Mouse (Mus musculus) kidney, postnatal 10 days (tissue): ENCODE results near the gene Nop2.
A peak's percentile ranks its signal among the peaks of the same experiment; 100 is the strongest.

Experiments used
- DNase-seq: peaks from one replicate; pipeline ENCODE4 v3.0.0; 2021; ENCODE audit warnings: mixed read lengths

The Nop2 gene

DNA sequence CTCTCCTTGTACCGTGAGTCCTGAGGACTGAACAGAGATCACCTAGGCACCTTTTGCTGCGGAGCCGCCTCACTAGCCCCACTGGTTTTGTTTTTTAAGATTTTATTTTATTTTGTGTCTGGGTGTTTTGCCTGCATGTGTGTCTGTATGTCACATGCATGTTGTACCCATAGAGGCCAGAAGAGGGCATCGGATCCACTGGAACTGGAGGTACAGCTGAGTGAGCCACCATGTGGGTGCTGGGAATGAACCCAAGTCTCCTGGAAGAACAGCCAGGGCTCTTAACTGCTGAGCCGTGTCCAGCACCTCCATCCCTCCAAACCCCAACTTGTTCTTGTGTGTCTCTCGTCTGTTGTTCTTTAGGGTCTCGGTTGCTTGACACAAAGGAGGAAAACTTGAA is 20.8 kb upstream of the Nop2 start:
- DNase-seq = peak; percentile 74

DNA sequence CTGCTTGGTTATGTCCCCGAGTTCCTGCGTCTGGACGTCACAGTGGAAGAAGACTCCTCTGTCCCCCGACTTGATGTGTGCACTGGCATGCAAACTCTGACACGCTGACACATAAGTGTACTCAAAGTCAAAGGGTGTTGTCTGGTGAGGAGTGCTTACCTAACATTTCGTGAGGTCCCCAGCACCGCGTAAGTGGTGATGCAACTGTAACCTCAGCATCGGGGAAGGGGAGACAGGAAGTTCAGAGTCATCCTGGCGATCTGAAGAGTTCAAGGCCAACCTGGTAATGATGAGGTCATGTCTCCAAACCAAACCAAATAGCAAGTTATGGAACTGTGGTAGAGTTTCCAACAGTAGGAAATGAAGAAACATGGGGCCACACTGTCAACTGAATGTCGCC is 19.2 kb upstream of the Nop2 start:
- DNase-seq = no peak

DNA sequence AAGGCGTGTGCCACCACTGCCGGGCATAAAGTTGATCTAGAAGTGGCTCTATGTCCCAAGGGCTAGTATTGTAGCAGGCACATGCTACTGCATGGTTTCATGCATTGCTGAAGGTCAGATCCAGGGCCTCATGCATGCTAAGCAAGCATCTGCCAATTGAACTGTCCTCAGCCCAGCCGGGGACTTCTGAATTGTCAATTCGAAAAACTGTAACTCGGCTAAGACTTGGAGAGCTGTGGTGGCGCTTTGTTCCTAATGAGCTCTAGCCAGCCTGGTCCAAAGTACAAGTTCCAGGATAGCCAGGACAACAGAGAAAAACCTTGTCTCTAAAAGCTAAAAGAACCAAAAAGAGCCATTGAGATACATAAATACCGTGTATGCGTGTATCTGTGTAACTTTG is 12.3 kb upstream of the Nop2 start:
- DNase-seq = no peak

DNA sequence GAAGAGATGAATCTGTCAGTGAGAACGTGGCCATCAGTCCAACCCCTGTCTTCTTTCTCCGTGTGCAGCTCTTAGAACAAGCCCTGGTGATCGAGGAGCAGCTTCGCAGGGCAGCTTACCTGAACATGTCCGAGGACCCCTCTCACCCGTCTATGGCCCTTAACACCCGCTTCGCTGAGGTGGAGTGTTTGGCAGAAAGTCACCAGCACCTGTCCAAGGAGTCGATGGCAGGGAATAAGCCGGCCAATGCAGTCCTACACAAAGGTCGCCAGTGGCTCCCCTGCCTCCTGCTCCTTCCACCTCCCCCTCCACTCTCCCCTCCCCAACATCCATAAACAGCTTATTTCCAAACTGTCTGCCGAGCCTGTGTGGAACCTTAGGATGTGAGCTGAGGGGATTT is 3.0 kb upstream of the Nop2 start:
- DNase-seq = no peak

DNA sequence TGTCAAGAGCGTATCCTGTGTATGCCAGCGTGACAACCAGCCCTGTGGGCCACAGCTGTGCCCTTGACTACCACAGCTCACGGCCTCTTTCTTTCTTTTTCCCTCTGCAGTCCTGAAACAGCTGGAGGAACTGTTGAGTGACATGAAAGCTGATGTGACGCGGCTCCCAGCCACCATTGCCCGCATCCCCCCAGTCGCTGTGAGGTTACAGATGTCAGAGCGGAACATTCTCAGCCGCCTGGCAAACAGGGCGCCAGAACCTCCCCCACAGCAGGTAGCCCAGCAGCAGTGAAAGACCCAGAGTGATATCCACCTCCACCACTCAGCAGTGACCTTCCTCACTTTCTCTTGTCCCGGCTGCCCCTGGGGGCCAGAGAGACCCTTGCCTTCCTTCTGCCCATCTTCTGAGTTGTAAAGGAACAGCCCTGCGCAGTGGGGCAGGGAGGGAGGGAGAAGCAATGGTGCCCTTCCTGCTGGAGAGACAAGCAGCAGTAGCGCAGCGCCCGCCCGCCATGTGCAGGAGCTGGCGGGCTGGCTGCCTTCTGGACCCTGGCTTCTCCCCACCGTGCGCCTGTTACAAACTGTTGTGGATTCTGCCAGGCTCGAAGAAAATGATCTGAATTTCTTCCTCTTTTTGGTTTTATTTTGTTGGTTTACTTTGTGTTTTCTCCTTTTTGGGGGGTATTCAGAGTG is 1.9 kb upstream of the Nop2 start:
- DNase-seq = peak; percentile 39

DNA sequence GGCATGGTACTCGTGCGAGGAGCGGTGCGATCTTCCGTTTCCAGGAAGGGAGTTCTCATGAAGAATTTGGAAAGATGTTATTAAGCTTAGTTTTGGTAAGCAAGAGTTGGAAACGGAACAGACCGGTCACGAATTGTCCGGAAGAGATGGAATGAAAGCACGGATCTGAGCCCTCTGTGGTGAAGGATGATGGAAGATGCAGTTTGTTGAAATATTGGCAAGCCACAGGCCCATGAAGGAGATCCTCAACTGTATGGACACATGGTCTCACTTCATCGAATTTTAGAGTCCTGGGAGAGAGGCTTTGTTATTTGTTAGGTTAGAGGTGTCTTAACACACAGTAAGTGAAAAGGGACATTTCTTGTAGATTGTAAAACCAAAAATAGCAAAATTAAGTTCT is 761 bp downstream of the Nop2 start:
- DNase-seq = no peak

DNA sequence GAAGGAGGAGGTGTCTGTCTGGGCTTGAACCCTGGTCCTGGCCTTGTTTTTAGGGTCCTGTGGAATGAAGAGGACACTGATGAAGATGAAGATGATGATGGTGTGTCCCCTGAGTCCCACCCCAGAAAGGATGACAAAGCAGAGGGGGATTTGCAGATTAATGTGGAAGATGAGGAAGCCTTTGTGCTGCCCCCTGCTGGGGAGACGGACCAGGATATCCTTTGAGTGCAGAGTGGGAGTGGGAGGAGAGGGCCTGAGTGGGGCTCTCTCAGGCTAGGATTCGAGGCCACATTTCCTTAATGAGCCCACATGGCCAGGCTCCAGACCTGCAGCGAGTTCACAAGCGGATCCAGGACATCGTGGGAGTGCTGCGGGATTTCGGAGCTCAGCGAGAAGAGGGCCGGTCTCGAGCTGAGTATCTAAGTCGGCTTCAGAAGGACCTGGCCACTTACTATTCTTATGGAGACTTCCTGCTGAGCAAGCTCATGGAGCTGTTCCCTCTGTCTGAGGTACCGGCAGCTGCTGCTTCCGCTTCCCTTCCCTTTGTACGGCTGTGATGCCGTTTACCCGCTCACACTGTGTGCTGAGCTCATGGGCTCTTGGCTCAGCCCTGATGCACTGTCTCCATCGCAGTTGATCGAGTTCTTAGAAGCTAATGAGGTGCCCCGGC is 5.4 kb downstream of the Nop2 start:
- peak; percentile 65 for DNase-seq

DNA sequence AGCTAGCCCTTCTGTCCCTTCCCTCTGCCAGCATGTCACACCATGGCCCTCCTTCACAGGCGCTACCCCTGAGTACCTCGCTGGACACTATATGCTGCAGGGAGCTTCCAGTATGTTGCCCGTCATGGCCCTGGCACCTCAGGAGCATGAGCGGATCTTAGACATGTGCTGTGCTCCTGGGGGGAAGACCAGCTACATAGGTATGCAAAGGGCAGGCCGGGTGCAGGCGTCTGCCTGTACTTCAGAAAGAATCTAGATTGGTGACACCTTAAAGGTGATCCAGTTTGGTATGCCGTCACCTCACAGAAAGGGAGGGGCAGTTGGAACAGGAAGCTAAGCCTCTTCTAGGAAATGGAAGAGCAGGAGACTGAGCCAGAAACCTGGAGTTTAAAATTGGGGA is 8.0 kb downstream of the Nop2 start:
- no peak for DNase-seq

DNA sequence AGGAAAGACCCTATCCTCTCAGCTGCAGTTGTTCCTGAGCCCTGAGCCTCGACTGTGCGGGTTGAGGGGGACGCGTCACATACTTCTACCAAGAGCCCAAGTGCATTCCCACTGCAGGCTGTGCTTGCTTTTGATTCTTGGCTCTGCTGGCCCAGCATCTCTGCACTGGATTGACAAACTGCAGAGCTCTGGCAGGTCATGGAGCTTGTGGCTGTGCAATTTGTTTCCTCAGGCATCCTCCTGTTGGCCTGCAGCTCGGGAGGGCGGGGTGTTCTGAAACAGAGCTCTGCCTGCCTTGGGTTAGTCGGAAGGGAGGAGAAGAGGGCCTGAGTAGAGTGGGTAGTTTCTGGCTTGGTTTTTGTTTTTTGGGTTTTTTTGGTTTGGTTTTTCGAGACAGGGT is 10.7 kb downstream of the Nop2 start:
- no peak for DNase-seq

DNA sequence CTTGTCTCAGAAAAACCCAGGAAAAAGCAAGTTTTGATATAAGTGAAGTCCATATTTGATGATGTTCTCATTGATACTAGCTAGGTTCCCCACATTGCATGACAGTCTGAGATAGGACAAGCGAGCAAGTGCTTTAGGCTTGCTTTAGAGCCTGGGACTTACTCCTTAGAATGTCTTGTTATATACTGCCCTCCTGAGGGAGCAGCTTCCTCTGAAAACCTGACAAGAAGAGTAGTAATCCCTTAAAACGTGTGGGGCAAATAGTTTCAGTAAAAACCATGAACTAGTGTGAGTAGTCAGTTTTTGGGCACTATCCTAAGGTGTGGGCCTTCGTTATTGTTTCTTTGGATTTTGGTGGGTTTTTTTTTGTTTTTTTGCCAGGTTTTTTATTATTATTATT is 11.4 kb downstream of the Nop2 start:
- no peak for DNase-seq

DNA sequence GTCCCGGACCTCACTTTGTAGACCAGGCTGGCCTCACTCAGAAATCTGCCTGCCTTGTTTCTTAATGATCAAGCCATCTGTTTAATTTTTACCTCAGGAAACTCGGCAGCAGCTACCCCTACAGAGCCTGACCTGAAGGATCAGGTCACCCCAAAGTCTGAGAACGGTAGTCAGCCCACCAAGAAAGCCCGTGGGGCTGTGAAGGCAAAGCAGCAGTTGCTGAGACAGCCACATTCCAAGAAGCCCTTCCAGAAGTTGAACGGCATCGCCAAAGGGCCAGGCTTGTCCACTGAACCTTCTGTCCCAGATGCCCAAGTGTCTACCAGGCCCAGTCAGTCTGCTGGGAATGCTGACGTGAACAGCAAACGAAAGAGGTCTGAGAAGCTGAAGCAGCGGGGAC is 12.2 kb downstream of the Nop2 start:
- DNase-seq = no peak

DNA sequence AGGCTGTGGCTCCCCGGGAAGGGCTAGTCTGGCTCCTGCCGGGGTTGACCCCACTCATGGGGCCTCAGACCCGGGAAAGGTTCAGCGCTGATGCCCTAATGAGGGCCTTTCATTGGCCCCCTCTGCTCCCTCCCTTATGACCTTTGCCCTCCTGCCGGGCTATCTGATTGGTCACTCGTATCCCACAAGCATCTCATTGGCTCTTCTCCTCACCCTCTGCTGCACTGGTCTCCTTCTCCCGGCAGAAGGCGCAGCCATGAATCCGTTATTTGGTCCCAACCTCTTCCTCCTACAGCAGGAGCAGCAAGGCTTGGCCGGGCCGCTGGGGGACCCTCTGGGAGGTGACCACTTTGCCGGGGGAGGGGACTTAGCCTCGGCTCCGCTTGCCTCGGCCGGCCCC is 13.3 kb downstream of the Nop2 start, which contains the start of gene Iffo1:
Gene Iffo1, plus strand, starts transcription at position 241 of the 400 bp plus-strand sequence.
- DNase-seq = peak; percentile 93

DNA sequence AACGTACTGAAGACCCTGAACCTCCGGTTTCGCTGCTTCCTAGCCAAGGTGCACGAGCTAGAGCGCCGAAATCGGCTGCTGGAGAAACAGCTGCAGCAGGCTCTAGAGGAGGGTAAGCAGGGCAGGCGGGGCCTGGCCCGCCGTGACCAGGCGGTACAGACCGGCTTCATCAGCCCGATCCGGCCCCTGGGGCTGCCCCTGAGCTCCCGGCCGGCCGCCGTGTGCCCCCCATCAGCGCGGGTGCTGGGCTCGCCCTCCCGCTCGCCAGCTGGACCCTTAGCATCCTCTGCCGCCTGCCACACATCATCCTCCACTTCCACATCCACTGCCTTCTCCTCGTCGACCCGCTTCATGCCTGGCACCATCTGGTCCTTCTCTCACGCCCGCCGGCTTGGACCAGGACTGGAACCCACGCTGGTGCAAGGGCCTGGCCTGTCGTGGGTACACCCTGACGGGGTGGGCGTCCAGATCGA is 13.8 kb downstream of the Nop2 start:
- no peak for DNase-seq

DNA sequence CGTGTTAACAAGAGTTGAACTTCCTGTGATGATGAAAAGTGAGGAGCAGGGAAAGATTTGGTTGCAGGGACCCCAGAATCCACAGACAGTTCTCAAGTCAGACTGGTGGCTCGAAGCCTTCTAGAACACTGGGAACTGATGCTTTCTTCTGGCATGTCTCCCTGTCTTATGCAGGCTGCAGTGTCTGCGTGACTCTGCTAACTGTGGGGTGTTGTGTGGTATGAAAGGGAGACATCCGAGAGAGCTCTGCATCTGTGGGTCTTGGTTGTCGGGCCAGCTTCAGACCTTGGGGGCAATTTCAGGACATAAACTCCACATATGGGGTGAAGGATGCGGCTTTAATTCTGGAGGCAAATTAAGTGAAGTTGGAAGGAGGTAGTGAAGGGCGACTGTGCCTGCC is 14.4 kb downstream of the Nop2 start:
- DNase-seq = no peak

DNA sequence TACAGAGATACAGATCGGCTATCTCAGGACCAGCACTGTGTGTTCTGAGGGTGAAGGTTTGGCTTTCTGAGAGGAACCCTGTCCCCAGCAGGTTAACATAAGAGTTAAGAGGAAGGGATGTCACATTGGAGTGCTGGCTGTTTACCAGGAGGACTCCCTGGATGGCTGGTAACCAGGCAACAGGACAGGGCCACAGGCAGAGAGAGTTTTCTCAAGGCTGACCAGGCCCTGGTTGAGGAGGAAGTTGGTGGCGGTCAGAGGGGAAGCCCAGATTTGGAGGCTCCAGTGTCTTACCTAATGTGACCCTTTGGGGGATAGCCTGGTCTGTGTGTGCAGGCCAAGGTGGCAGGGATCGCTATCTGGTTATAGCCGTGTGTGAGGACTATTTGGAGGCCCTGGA is 15.1 kb downstream of the Nop2 start:
- DNase-seq = peak; percentile 57

DNA sequence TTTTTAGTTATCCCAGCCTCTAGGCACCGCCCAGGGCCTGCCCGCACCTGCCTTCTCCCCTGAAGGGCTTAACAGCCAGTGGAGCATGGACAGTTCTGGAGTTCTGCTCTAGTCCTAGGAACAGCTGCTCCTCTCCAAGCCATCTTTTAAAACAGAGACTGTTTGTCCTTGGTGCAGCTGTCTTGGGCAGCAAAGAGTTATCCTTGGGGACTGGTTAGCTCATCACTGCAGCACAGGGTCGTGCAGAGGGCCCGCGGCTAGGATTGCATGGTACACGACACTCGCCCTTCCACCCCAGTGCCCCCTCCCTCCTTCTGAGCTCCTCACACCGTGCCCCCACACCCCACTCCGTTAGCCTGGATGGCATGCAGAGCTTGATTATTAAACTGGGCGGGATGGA is 15.6 kb downstream of the Nop2 start:
- no peak for DNase-seq

DNA sequence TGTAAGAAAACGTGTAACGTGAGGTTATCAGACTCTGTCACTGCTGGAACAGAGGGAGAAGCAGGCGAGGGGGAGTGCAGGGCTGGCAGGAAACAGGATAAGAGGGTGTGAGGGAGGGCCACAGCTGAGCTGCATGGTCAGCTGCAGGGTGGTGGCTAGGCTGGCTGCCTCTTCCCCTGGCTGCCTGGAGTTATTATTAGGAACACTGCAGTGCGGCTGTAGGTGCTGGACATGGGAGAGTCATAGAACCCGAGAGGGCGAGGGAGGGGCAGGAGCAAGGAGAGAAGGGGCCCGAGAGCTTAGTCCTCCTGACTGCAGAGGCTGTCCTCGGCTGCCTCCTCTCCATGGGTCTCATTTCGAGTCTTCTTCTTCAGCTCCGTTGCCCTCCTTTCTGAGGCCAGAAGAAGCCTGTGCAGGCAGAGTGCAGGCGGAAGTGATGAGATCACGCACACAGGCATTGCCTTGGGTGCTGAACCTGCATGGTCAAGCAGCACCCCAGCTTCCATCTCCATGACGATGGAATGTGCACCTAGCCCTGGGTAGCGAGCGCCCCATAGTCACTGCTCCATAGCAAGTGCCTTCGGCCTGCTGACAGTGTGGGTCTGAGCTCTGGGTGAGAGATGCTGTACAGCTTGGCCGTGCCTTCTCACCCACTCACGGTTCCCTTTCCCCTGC is 16.7 kb downstream of the Nop2 start:
- peak; percentile 62 for DNase-seq

DNA sequence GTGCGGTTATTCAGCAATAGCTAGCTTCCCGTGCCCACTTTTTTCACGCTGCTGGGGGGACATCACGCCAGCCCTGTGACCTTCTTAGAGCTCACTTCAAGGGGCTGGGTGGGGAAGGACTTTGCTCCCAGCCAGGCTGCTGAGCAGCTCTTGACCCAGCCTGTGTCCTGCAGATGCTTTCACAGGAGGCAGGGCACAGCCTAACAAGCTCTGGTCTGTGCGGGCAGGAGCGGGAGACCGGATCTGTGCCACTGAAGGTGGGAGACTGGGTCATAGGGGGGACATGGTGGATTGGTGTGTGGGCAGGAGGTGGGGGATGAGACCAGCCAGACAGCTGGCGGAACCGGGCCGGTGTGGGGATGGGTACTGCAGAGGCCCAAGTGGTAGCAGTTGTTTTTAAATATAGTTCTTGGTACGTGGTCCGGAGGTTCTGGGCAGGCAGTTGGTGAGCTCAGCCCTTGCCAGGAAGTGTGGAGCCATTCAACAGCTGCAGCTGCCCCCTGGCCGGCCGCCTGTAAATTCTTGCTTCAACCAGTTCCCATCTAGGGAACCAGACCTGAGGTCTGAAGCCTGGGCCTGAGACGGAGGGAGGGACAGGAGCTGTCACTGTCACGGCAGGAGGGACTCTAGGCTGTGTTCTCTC is 17.3 kb downstream of the Nop2 start:
- DNase-seq = peak; percentile 80

DNA sequence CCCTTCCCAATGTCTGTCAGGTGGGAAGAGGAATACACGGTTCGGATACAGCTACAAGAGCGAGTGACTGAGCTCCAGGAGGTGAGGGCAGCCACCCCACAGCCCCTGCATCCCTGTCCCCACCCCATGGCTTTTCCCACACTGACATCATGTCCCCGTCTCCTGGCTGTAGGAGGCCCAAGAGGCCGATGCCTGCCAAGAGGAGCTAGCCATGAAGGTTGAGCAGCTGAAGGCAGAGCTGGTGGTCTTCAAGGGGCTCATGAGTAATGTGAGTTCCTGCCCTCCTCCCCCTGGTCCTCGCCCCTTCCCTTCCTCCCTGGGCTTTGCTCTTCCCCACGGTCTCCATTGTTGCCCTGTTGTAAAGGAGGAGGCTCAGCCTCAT is 17.9 kb downstream of the Nop2 start:
- DNase-seq = no peak

DNA sequence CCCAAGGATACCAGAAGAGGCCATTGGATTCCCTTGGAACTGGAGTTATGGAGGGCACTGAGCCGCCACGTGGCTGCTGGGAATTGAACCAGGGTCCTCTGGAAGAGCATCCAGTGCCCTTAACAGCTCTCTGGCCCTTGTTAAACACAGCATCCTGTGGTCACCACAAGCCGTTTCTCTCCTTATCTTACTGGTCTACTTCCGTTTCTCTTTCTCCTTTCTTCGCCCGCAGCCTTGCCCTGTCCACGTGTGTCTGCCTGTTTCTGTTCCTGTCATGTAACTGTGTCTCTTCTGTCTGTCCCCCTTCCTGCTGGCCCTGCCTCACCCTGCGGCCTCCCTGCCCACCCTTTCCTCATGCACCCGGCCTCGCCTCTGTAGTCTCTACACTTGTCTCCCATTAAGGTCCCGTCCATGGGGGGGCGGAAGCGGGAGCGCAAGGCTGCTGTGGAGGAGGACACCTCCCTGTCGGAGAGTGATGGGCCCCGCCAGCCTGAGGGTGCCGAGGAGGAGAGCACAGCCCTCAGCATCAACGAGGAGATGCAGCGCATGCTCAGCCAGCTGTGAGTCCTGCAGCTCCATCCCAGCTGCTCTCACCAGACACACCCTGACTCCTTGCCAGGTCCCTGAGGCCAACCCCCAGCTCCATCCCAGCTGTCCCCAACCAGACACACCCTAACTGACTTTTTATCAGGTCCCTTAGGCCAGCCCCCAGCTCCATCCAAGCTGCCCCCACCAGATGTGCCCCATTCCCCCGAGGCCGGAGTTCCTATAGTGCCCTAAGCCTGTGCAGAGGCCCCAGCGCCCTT is 20.7 kb downstream of the Nop2 start:
- peak; percentile 37 for DNase-seq

DNA sequence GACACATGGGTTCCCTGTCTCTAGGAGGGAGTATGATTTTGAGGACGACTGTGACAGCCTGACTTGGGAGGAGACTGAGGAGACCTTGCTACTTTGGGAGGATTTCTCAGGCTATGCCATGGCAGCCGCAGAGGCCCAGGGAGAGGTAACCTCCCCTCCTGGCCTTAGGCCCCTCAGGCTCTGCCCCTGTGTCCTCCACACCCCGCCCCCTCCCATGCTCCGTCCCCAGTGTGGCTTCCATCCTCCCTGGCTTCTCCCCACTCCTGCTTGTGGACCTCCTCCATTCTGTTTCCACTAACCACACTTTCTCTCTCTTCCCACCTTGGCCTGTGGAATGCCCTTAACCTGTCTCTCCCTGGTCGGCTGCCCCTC is 21.3 kb downstream of the Nop2 start:
- DNase-seq = no peak

DNA sequence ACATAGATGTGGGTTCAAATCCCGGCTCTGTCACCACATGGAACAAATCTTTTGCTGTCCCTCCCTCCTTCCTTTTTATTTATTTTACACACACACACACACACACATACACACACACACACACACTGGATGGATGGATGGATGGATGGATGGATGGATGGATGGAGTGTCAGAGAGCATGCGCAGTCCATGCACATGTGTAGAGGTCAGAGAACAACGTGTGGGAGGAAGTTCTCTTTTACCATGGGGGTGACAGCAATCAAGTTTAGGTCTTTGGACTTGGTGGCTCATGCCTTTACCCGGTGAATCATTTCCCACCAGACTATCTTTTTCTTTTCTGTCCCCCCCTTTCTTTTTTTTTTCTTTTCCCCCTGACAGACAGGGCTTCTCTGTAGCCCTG is 22.0 kb downstream of the Nop2 start:
- no peak for DNase-seq

DNA sequence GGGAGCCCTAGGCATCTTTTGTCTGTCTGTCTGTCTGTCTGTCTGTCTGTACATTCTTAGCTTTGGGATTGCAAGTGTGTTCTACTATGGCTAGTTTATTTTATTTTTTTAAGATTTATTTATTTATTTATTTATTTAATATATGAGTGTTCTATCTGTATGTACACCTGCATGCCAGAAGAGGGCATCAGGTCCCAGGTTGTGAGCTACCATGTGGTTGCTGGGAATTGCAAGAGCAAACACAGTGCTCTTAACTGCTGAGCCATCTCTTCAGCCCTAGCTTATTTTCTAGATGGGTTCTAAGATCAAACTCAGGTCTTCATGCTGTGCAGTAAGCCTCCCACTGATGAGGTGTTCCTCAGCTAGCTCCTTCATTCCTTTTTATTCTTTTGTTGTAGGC is 22.8 kb downstream of the Nop2 start:
- peak; percentile 41 for DNase-seq
